Mouse (Mus musculus): ENCODE data around the gene Tm4sf1. TPM values are rescaled to one million over a fixed set of nuclear protein-coding genes. Genes with fewer than 3 reads are reported as not detected.

Tm4sf1 gene
- 166 and 176 TPM in 2 replicates for polyA plus RNA-seq (2016; fragmentation: Nextera tagmentation; extraction: Ambion mirVana)

DNA sequence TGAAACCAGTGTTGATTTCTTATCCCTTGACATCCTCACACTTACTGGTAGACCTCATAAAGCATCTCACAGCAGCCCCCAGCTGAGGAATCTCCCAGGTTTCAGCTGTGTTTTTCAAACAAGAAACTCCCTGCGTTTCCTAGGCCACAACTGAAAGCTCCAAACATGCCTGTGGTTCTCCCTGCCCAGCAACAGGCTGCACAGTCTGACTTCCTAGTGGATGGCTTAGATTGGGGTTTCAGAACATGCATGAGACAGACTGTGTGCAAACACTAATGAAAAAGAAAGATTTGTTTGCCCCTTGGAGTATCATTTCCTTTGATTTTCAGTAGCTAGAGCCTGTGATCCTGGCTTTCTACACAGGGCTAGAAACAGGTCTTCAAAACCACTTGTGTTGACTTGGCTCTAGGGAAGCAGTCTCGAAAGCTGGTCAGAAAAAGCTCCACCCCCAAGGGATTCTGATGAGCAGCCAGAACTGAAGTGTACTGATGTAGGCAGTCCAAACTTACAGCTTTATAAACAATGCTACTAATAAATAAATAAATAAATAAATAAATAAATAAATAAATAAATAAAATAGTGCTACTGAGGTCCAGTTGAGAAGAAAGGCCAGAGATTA, at the start of gene Tm4sf1:
Tm4sf1 (minus strand) TSS at position 68 of the 619 bp plus-strand sequence.
- Histone ChIP-seq H3K9ac (no peak within 1 kb of the TSS), H3K36me3 (no peaks in the 10 kb centered on the region), H3K4me1 (replicated peaks) (0 out of 2 replicates have a peak, but pooled peaks cover 3% of the 10 kb centered on the region), H3K4me2 (no peak within 1 kb of the TSS), H3K27ac (ENCODE audit: poor library complexity, severe bottlenecking) (no peak within 1 kb of the TSS), H3K27me3 (replicated peaks) (no peaks in the 10 kb centered on the region), H3K4me3 (no peak within 1 kb of the TSS), H3K9me3 (replicated peaks) (no peaks in the 10 kb centered on the region)
- no peak for ATAC-seq (ENCODE audit: insufficient number of reproducible peaks, low FRiP score)
- WGBS: 74% methylated on average over 2 of the region's 2 CpGs

DNA sequence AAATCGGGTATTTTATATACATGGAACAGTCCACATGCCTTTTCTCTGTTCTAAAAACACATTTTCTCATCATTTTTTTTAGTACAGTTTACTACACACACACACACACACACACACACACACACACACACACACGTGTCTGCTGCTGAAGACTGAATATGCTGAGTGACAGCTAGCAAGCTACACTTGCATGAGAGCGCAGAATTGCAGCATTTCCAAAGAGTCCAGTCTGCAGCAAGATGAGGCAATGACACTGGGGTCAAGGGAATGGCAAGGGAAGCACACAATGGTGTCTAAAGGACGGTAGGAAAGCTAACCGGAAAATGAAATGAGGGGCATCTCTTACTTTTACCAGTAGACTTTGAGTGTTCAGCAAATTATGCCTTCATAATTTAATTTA, 43.0 kb upstream of the Tm4sf1 start:
- 0 out of 2 replicates have a peak, but pooled peaks cover 2% of the 10 kb centered on the region for H3K4me1 ChIP-seq (replicated peaks)
- no peaks in the 10 kb centered on the region for H3K27me3 ChIP-seq (replicated peaks)
- H3K9ac ChIP-seq: no peak overlapping the region
- no peak for ATAC-seq (ENCODE audit: insufficient number of reproducible peaks, low FRiP score)
- peak overlapping the region; percentile 57 for H3K27ac ChIP-seq (ENCODE audit: poor library complexity, severe bottlenecking)
- H3K9me3 ChIP-seq (replicated peaks): no peaks in the 10 kb centered on the region
- 60% methylated on average over 5 of the region's 5 CpGs for WGBS
- H3K4me2 ChIP-seq: no peak overlapping the region
- no peak overlapping the region for H3K4me3 ChIP-seq
- H3K36me3 ChIP-seq: no peaks in the 10 kb centered on the region

DNA sequence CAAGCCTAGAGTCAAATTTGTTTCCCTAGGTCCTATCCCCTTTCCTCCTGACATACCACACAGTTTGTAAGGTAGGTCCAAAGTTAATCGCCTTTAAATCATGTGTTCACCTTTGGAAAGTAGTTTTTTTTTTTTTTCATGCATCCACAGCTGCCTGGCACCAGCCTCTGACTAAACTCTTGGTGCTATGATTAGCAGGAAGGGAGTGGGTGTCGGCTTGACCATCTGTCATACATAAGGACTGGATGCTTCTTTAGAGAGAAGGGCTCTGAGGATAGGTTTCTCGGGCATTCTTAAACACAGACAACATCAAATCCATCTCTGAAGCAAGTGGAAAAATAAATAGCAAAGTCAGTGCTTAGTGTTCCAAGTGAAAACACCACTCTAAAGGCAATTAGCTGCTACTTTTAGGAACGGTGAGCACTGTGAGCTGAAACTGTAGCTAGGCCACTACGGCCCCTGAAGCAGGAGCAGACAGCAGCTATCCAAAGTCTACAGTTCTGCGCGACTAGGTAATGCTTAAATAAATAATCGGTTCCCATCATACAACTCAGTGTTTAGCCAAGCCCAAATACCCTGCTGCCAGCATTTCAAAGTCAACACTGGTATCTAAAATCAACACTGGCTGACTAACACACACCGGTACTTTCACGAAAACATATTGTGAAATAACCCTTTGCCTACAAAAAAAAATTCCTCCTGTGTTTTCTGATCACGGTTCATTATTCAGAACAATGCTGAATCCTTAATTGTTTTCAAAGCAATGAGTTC, 42.2 kb upstream of the Tm4sf1 start:
- H3K27me3 ChIP-seq (replicated peaks): no peaks in the 10 kb centered on the region
- WGBS: 42% methylated on average over 11 of the region's 11 CpGs
- 0 out of 2 replicates have a peak, but pooled peaks cover 2% of the 10 kb centered on the region for H3K4me1 ChIP-seq (replicated peaks)
- H3K27ac ChIP-seq (ENCODE audit: poor library complexity, severe bottlenecking): peak overlapping the region; percentile 57
- no peak overlapping the region for H3K9ac ChIP-seq
- H3K36me3 ChIP-seq: no peaks in the 10 kb centered on the region
- peak; percentile 71 for ATAC-seq (ENCODE audit: insufficient number of reproducible peaks, low FRiP score)
- H3K4me2 ChIP-seq: no peak overlapping the region
- no peak overlapping the region for H3K4me3 ChIP-seq
- H3K9me3 ChIP-seq (replicated peaks): no peaks in the 10 kb centered on the region

DNA sequence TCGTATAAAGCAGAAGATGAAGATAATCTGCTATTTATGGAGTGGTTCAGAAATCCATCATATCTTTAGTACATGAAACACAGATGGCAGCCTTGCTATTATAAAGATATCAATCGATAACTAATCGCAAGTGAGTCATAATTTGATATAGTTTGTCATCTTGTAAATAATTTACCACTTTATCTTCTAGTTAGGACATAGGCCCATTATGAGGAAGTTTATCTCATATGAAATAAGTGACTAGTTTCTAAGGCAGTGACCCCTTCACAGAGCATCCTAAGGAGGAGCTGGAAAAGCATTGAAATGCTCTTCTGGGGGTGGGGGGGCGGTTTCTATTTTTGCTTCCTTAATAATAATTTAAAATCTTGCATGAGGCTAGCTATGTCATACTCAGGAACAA, 41.2 kb upstream of the Tm4sf1 start:
- WGBS: 84% methylated on average over 4 of the region's 4 CpGs
- ATAC-seq (ENCODE audit: insufficient number of reproducible peaks, low FRiP score): no peak
- no peaks in the 10 kb centered on the region for H3K27me3 ChIP-seq (replicated peaks)

DNA sequence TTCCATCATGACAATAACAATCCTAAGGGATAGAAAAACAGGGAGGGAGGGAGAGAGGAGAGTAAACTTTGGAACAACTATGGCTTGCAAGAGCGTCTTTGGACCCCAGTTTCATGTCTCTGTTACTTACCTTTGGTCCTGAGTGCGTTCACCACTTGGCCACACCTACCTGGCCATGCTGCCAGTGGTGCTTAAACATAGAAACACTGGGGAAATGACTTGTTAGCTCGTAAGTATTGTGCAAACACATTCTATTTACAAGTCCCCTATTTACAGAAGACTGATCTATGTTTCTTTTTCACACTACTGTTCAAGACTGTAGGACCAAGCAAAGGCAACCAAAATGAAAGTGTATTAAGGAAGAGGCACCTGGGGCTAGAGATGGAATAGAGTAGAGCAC, 39.5 kb upstream of the Tm4sf1 start:
- Histone ChIP-seq H3K27me3 (replicated peaks) (no peaks in the 10 kb centered on the region), H3K4me2 (no peak overlapping the region), H3K9ac (no peak overlapping the region), H3K4me3 (no peak overlapping the region), H3K27ac (ENCODE audit: poor library complexity, severe bottlenecking) (no peak overlapping the region), H3K36me3 (no peaks in the 10 kb centered on the region), H3K9me3 (replicated peaks) (no peaks in the 10 kb centered on the region), H3K4me1 (replicated peaks) (0 out of 2 replicates have a peak, but pooled peaks cover 2% of the 10 kb centered on the region)
- no peak for ATAC-seq (ENCODE audit: insufficient number of reproducible peaks, low FRiP score)
- 73% methylated on average over 3 of the region's 3 CpGs for WGBS

More for the DNA sequence above, 41.2 kb upstream of the Tm4sf1 start:
- H3K36me3 ChIP-seq: no peaks in the 10 kb centered on the region
- no peaks in the 10 kb centered on the region for H3K9me3 ChIP-seq (replicated peaks)
- no peak overlapping the region for H3K4me2 ChIP-seq
- no peak overlapping the region for H3K27ac ChIP-seq (ENCODE audit: poor library complexity, severe bottlenecking)
- no peak overlapping the region for H3K4me3 ChIP-seq
- H3K9ac ChIP-seq: no peak overlapping the region
- 0 out of 2 replicates have a peak, but pooled peaks cover 2% of the 10 kb centered on the region for H3K4me1 ChIP-seq (replicated peaks)

DNA sequence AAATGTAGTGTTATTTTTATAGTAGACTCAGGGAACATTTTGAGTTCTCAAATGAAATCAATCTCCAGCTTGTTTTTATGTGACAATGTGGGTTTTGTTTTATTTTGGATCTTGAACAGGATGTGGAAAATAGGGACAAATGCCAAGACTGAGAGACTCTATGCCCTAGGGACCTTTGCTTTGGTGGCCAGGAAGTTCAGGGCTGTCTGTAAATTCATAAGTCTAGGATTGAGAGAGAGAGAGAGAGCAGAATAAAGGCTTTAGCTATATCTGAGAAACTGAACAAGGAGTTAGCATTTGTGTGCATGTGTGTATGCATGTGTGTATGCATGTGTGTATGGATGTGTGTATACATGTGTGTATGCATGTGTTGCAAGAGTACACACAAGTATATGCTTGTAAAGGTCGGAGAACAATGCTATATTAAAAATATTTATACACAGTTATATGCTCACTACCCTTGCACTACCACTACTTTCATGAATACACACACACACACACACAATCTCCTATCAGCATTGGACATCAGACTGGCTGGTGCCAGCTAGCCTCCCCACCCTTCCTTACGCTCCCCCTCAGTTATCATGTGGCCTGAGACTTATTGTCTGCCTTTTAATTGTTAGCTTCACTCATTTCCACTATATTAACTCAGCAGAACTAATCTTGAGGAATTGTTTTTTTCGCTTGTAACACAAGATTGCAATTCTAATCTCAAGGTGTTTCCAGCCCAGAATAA, 33.5 kb upstream of the Tm4sf1 start:
- Histone ChIP-seq H3K36me3 (no peaks in the 10 kb centered on the region), H3K27me3 (replicated peaks) (no peaks in the 10 kb centered on the region), H3K4me2 (no peak overlapping the region), H3K4me1 (replicated peaks) (0 out of 2 replicates have a peak, but pooled peaks cover 7% of the 10 kb centered on the region), H3K27ac (ENCODE audit: poor library complexity, severe bottlenecking) (peak overlapping the region; percentile 83), H3K4me3 (no peak overlapping the region), H3K9ac (no peak overlapping the region), H3K9me3 (replicated peaks) (no peaks in the 10 kb centered on the region)
- peak; percentile 57 for ATAC-seq (ENCODE audit: insufficient number of reproducible peaks, low FRiP score)
- 63% methylated on average over 3 of the region's 3 CpGs for WGBS

DNA sequence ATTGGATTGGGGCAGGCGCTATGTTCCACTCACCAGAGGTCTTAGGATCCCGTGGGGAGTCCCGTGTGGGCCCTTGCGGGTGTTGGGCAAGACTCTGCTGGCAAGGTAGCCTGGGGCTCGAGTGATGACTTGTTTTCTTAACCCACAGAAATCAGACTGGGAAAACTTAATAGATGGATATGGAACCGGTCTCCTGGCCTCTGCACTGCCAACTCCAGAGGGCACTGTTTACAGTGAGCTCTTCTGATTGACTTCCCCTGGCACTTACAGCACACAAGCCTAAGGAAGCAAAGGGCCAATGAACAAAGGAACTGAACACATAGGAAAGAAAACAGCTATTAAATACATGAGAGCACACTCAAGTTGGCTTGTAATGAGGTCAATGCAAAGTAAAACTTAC, 26.2 kb upstream of the Tm4sf1 start:
- no peak overlapping the region for H3K9ac ChIP-seq
- H3K9me3 ChIP-seq (replicated peaks): peaks cover 5% of the 10 kb centered on the region; the same call in 1 of the 2 replicates
- H3K4me1 ChIP-seq (replicated peaks): no peaks in the 10 kb centered on the region
- no peak overlapping the region for H3K4me3 ChIP-seq
- H3K27me3 ChIP-seq (replicated peaks): no peaks in the 10 kb centered on the region
- H3K4me2 ChIP-seq: no peak overlapping the region
- H3K27ac ChIP-seq (ENCODE audit: poor library complexity, severe bottlenecking): no peak overlapping the region
- WGBS: 83% methylated on average over 5 of the region's 6 CpGs
- ATAC-seq (ENCODE audit: insufficient number of reproducible peaks, low FRiP score): no peak
- H3K36me3 ChIP-seq: no peaks in the 10 kb centered on the region

DNA sequence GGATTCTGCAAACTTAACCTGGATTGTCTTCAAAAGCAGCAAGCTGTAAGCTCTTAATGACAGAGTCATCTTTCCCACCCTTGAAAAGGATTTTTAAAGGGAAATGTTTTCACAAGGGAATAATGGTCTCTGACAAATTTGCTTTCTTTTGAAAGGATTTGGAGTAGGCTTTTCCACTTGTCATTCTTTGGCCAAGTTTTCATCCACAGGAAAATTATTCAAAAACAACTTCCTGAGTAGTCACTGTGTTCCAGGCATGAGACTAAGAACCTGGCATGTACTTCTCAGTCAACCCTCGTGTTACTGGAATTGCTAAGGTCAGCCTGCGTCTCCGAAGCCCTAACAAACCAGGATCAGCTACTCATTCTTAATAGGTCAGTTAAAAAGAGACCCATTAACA, 5.3 kb upstream of the Tm4sf1 start:
- Histone ChIP-seq H3K4me2 (no peak overlapping the region), H3K27ac (ENCODE audit: poor library complexity, severe bottlenecking) (no peak overlapping the region), H3K4me1 (replicated peaks) (0 out of 2 replicates have a peak, but pooled peaks cover 3% of the 10 kb centered on the region), H3K9me3 (replicated peaks) (no peaks in the 10 kb centered on the region; the same call in 1 of the 2 replicates), H3K4me3 (no peak overlapping the region), H3K36me3 (no peaks in the 10 kb centered on the region), H3K27me3 (replicated peaks) (no peaks in the 10 kb centered on the region), H3K9ac (no peak overlapping the region)
- no peak for ATAC-seq (ENCODE audit: insufficient number of reproducible peaks, low FRiP score)
- WGBS: 77% methylated on average over 3 of the region's 3 CpGs

DNA sequence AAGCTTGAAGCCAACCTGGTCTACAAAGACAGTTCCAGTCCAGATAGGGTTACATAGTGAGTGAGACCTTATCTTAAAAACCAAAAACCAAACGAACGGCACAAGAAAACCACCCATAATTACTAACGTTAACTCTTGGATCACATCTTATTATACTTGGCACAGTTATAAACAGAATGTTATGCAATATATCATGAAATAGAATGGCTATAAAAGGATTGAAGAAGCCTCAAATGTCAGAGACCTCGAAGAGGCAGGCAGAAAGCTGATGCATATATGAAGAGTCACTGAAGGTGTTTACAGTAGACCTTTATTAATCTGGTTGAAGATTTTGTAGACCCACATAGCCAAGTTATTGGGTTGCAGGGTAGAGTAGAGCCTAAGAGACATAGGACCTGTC, 3.8 kb upstream of the Tm4sf1 start:
- no peaks in the 10 kb centered on the region for H3K27me3 ChIP-seq (replicated peaks)
- no peak overlapping the region for H3K27ac ChIP-seq (ENCODE audit: poor library complexity, severe bottlenecking)
- H3K36me3 ChIP-seq: no peaks in the 10 kb centered on the region
- no peaks in the 10 kb centered on the region; the same call in 1 of the 2 replicates for H3K9me3 ChIP-seq (replicated peaks)
- no peak overlapping the region for H3K4me2 ChIP-seq
- H3K4me1 ChIP-seq (replicated peaks): 0 out of 2 replicates have a peak, but pooled peaks cover 3% of the 10 kb centered on the region
- H3K4me3 ChIP-seq: no peak overlapping the region
- ATAC-seq (ENCODE audit: insufficient number of reproducible peaks, low FRiP score): no peak
- no peak overlapping the region for H3K9ac ChIP-seq
- WGBS: 67% methylated on average over 4 of the region's 4 CpGs

DNA sequence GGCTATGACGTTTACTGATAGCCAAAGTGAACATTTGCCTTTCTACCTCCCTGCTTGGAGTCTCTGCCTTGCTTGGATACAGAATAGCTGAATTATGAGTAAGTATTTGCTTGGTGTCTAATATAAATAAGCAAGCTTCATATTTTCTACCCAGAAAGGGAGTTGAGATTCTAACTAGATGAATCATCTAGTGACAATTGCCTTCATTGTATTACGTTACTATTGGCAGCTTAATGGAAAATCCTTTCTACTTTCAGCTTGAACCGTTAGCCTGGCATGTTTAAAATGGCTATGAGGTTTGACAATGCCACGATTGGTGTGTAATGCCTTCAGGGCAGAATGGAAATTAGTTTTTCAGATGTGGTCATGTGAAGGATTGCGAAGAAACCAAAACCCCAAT, 2.7 kb upstream of the Tm4sf1 start:
- no peaks in the 10 kb centered on the region for H3K36me3 ChIP-seq
- no peak for ATAC-seq (ENCODE audit: insufficient number of reproducible peaks, low FRiP score)
- H3K4me1 ChIP-seq (replicated peaks): 0 out of 2 replicates have a peak, but pooled peaks cover 3% of the 10 kb centered on the region
- H3K4me3 ChIP-seq: no peak overlapping the region
- H3K4me2 ChIP-seq: no peak overlapping the region
- no peaks in the 10 kb centered on the region; the same call in 1 of the 2 replicates for H3K9me3 ChIP-seq (replicated peaks)
- H3K27me3 ChIP-seq (replicated peaks): no peaks in the 10 kb centered on the region
- no peak overlapping the region for H3K27ac ChIP-seq (ENCODE audit: poor library complexity, severe bottlenecking)
- no peak overlapping the region for H3K9ac ChIP-seq
- WGBS: 64% methylated on average over 5 of the region's 5 CpGs

DNA sequence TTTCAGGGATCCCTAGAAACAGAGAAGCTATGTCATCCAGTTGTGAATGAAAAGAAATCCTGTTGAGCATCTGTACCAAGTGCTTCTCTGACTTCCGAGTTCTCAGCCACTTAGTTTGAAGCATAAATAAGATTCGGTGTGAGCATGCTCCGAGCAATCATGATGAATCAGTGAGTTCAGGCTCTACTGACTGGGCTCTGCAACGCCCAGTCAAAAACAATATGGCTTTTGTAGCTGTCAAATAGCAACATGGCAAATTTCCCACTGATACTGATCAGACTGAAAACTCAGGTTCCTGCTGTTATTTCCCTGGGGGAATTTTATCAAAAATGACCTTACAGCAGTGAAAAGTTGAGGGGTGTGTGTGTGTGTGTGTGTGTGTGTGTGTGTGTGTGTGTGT, 2.3 kb upstream of the Tm4sf1 start:
- 54% methylated on average over 4 of the region's 4 CpGs for WGBS
- Histone ChIP-seq H3K9me3 (replicated peaks) (no peaks in the 10 kb centered on the region; the same call in 1 of the 2 replicates), H3K9ac (no peak overlapping the region), H3K4me3 (no peak overlapping the region), H3K4me1 (replicated peaks) (0 out of 2 replicates have a peak, but pooled peaks cover 3% of the 10 kb centered on the region), H3K27ac (ENCODE audit: poor library complexity, severe bottlenecking) (no peak overlapping the region), H3K36me3 (no peaks in the 10 kb centered on the region), H3K4me2 (no peak overlapping the region), H3K27me3 (replicated peaks) (no peaks in the 10 kb centered on the region)
- ATAC-seq (ENCODE audit: insufficient number of reproducible peaks, low FRiP score): no peak

All from heart, embryonic 12.5 days (tissue).